Mouse (Mus musculus) liver, embryonic 13.5 days (tissue): ENCODE data around the gene Tjap1. TPM values are rescaled to one million over a fixed set of nuclear protein-coding genes. Genes with fewer than 3 reads are reported as not detected.

ENCODE experiments used
- ATAC-seq: fragments of 200-750 bp; cut with Nextera tagmentation; 2 replicates; pipeline ENCODE4 v1.8.0; 2017; ENCODE audit warnings: low read depth, mild to moderate bottlenecking, moderate number of reproducible peaks, moderate library complexity
- DNase-seq: peaks from one replicate; pipeline ENCODE4 v3.0.0; 2022
- H3K27ac ChIP-seq: fragments of 300-500 bp; sonication (generic); 2 replicates; pipeline ENCODE4 v1.5.1; 2015; ENCODE audit warnings: moderate library complexity, mild to moderate bottlenecking, inconsistent platforms
- H3K27me3 ChIP-seq: fragments of 300-500 bp; sonication (generic); 2 replicates; pipeline ENCODE4 v1.6.1; 2015; ENCODE audit warnings: mild to moderate bottlenecking, inconsistent platforms
- H3K36me3 ChIP-seq: fragments of 300-500 bp; sonication (generic); 2 replicates; pipeline ENCODE4 v1.6.1; 2015; ENCODE audit warnings: mild to moderate bottlenecking, inconsistent platforms
- H3K4me1 ChIP-seq: fragments of 300-500 bp; sonication (generic); replicated peaks from 2 replicates; pipeline ENCODE4 v1.6.1; 2015; ENCODE audit warnings: inconsistent platforms
- H3K4me2 ChIP-seq: fragments of 300-500 bp; sonication (generic); 2 replicates; pipeline ENCODE4 v1.6.1; 2015; ENCODE audit warnings: inconsistent platforms, mild to moderate bottlenecking, moderate library complexity
- H3K4me3 ChIP-seq: fragments of 300-500 bp; sonication (generic); replicated peaks from 2 replicates; pipeline ENCODE4 v1.5.1; 2015; ENCODE audit warnings: mild to moderate bottlenecking, inconsistent platforms
- H3K9ac ChIP-seq: fragments of 300-500 bp; sonication (generic); 2 replicates; pipeline ENCODE4 v1.6.1; 2015; ENCODE audit warnings: mild to moderate bottlenecking, inconsistent platforms
- H3K9me3 ChIP-seq: fragments of 300-500 bp; sonication (generic); replicated peaks from 2 replicates; pipeline ENCODE4 v1.6.1; 2016; ENCODE audit warnings: inconsistent platforms
- WGBS: fragments of 180-500 bp; shearing (Covaris S2); methylation state at CpG from one replicate; pipeline ENCODE4 v1.1.7; 2015; ENCODE audit not compliant: insufficient replicate concordance; 5-methylcytosine and 5-hydroxymethylcytosine counted together
- microRNA counts: library from miRNA; unstranded; fragments of <30 nt; microRNA quantifications from one replicate; lab custom pipeline; 2016
- microRNA-seq: library from miRNA; unstranded; fragments of <30 nt; microRNA quantifications from one replicate; pipeline ENCODE4, GENCODE M21; 2016
- polyA plus RNA-seq: library from polyadenylated mRNA; unstranded; fragments of >200 nt; fragmentation: Nextera tagmentation; extraction: Ambion mirVana; gene quantifications from 2 replicates; pipeline ENCODE4 v1.2.1, GENCODE M21; 2015

The Tjap1 gene
- polyA plus RNA-seq, 1 experiment from 2014 or later: 11.2 TPM

DNA sequence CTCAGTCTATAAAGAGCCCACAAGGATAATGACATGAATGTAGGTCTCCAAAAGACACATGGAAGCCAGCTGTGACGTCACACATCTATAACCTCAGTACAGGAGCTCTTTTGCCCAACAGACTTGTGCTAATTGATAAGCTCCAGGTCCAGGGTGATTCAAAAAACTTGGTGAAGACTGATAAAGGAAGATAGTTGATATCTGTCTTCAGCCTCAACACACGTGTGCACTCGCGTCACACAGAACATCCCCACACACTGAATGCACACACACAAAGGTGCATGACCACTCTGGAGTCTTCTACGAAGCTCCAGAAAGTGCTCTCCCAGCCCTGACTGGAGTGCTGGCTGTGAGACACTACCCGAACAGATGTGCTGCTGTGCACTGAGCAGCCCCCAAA is 45.7 kb downstream of the Tjap1 start:
- H3K4me1 ChIP-seq: peaks cover 20% of the 10 kb centered on the region
- H3K9me3 ChIP-seq: no peaks in the 10 kb centered on the region
- H3K9ac ChIP-seq: no peak overlapping the region; the same call in 1 of the 2 replicates
- H3K27ac ChIP-seq: peak overlapping the region; percentile 65
- no peak for DNase-seq
- peaks cover 93% of the 10 kb centered on the region for H3K36me3 ChIP-seq
- ATAC-seq: peak; percentile 76
- no peak overlapping the region for H3K4me2 ChIP-seq
- H3K27me3 ChIP-seq: no peaks in the 10 kb centered on the region
- WGBS: 45% methylated on average over 6 of the region's 6 CpGs
- no peak overlapping the region for H3K4me3 ChIP-seq

DNA sequence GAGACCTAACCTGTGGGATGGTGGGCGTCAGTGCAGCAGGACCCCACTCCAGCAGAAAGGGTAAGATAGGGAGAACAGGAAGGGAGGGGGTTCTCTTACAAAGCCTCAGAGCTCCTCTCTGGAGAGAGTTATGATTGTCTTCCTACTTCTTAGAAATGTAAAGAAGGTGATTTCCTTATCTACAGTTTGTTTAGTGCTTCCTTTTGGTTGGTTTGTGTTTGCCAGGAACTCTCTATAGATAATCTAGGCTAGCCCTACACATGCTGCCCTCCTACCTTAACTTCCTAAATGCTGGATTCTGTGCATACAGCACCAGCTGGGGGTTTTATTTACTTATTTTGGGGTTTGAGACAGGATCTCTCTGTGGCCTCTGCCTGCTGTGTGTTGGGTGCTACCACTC is 46.8 kb downstream of the Tjap1 start:
- no peaks in the 10 kb centered on the region for H3K9me3 ChIP-seq
- H3K9ac ChIP-seq: no peak overlapping the region
- ATAC-seq: no peak
- 41% methylated on average over 1 of the region's 1 CpGs for WGBS
- H3K36me3 ChIP-seq: peaks cover 91% of the 10 kb centered on the region
- DNase-seq: no peak
- no peaks in the 10 kb centered on the region for H3K27me3 ChIP-seq
- H3K4me3 ChIP-seq: no peak overlapping the region
- H3K27ac ChIP-seq: no peak overlapping the region
- peaks cover 20% of the 10 kb centered on the region for H3K4me1 ChIP-seq
- no peak overlapping the region for H3K4me2 ChIP-seq

DNA sequence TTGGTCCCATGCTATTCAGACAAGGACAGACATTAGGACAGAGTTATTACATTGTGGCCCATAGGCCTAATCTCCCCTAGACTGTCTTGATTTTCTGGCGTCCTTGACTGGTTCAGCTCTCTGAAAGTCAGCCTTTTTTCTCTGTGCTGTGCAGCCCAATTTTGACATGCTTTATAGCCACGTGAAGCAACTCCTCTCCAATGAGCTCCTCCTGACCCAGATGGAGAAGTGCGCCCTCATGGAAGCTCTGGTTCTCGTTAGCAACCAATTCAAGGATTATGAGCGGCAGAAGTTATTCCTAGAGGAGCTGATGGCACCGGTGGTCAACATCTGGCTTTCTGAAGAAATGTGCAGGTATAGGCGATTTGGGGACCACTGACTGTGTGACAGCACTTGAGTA is 55.2 kb downstream of the Tjap1 start:
- DNase-seq (no peak), ATAC-seq (no peak)
- H3K36me3 ChIP-seq: peaks cover 98% of the 10 kb centered on the region
- no peaks in the 10 kb centered on the region for H3K27me3 ChIP-seq
- WGBS: 83% methylated on average over 7 of the region's 7 CpGs
- no peak overlapping the region for H3K27ac ChIP-seq
- H3K4me3 ChIP-seq: no peak overlapping the region
- no peaks in the 10 kb centered on the region for H3K4me1 ChIP-seq
- no peaks in the 10 kb centered on the region for H3K9me3 ChIP-seq
- no peak overlapping the region for H3K4me2 ChIP-seq
- H3K9ac ChIP-seq: no peak overlapping the region

- Histone ChIP-seq H3K36me3 (peaks cover 100% of the 10 kb centered on the region), H3K4me2 (no peak overlapping the region), H3K9ac (no peak overlapping the region), H3K27ac (no peak overlapping the region), H3K27me3 (no peaks in the 10 kb centered on the region), H3K4me3 (no peak overlapping the region), H3K4me1 (no peaks in the 10 kb centered on the region), H3K9me3 (no peaks in the 10 kb centered on the region)
- no peak for DNase-seq
- 72% methylated on average over 3 of the region's 3 CpGs for WGBS
- no peak for ATAC-seq
These were observed 61.2 kb downstream of the Tjap1 start for GRCm38 (mm10) chr17:46221601-46222000.

DNA sequence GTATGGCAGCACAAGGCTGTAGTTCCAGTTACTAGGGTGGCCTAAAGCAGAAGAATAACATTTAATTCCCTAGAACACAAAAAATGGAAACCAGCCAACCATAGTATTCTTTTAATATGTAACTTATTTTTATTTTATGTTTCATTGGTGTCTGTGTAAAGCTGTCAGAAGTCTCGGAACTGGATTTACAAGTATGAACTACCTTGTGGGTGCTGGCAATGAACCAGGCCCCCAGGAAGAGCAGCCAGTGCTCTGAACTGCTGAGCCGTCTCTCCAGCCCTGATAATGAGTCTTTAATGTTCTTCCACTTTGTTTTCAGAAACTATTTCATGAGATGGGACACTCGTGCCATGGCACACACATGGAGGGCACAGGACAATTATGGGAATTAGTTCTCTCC is 72.3 kb downstream of the Tjap1 start:
- Histone ChIP-seq H3K36me3 (peaks cover 94% of the 10 kb centered on the region), H3K4me1 (no peaks in the 10 kb centered on the region), H3K4me3 (no peak overlapping the region), H3K4me2 (no peak overlapping the region), H3K9ac (no peak overlapping the region), H3K27me3 (no peaks in the 10 kb centered on the region), H3K9me3 (no peaks in the 10 kb centered on the region), H3K27ac (no peak overlapping the region)
- ATAC-seq (no peak), DNase-seq (no peak)
- WGBS: 72% methylated on average over 3 of the region's 3 CpGs

MicroRNA genes within 50 kb of the gene (microRNA counts, 519-probe panel; counts per million panel counts)
- microRNA mmu-miR-693-3p (lab: Ali Mortazavi, UCI): 114 counts per million
- microRNA mmu-miR-693-5p (lab: Ali Mortazavi, UCI): 114 counts per million

Small RNAs within 50 kb of the gene (microRNA-seq; reads per million reads assigned to microRNA genes)
- gene Mir693: 2.1 reads per million

Other genes starting within 250 kb of the Tjap1 start
- 92.4 and 99.6 TPM in 2 replicates for gene Mrps18a, start 172.0 kb downstream of the Tjap1 start, polyA plus RNA-seq
- gene Rsph9, start 138.8 kb downstream of the Tjap1 start, polyA plus RNA-seq: 0.72 and 0.96 TPM in 2 replicates
- gene Mad2l1bp, start 129.5 kb downstream of the Tjap1 start, polyA plus RNA-seq: 44.4 and 46.9 TPM in 2 replicates
- 25.7 and 27.0 TPM in 2 replicates for gene Gtpbp2, start 122.0 kb downstream of the Tjap1 start, polyA plus RNA-seq
- gene Polh, start 80.4 kb downstream of the Tjap1 start, polyA plus RNA-seq: 19.0 and 23.9 TPM in 2 replicates
- gene Xpo5, start 80.2 kb downstream of the Tjap1 start, polyA plus RNA-seq: 19.0 and 23.5 TPM in 2 replicates
- 49.0 and 49.9 TPM in 2 replicates for gene Polr1c, start 35.0 kb downstream of the Tjap1 start, polyA plus RNA-seq
- gene Yipf3, start 34.9 kb downstream of the Tjap1 start, polyA plus RNA-seq: 39.8 and 41.8 TPM in 2 replicates
- gene Lrrc73, start 29.5 kb downstream of the Tjap1 start, polyA plus RNA-seq: 0.06 and 0.10 TPM in 2 replicates
- 0.09 TPM in 1 of 2 replicates, not detected in the other for gene Dlk2, start 14.4 kb upstream of the Tjap1 start, polyA plus RNA-seq
- gene Abcc10, start 45.3 kb upstream of the Tjap1 start, polyA plus RNA-seq: 1.6 and 1.7 TPM in 2 replicates
- gene Zfp318, start 100.7 kb upstream of the Tjap1 start, polyA plus RNA-seq: 1.2 and 1.4 TPM in 2 replicates
- not detected in 2 replicates for gene Crip3, start 145.9 kb upstream of the Tjap1 start, polyA plus RNA-seq
- not detected in 2 replicates for gene Slc22a7, start 155.4 kb upstream of the Tjap1 start, polyA plus RNA-seq
- 0.02 TPM in 2 replicates for gene Ttbk1, start 204.6 kb upstream of the Tjap1 start, polyA plus RNA-seq
- 34.6 and 35.1 TPM in 2 replicates for gene Dnph1, start 213.7 kb upstream of the Tjap1 start, polyA plus RNA-seq